Mouse (Mus musculus) heart, postnatal 0 days (tissue): ENCODE measurements around the gene Fbxo21. TPM values are rescaled to one million over a fixed set of nuclear protein-coding genes. Genes with fewer than 3 reads are reported as not detected.

Experiments
- ATAC-seq: fragments of 200-750 bp; cut with Nextera tagmentation; 2 replicates; pipeline ENCODE4 v1.8.0; 2017; ENCODE audit warnings: low read depth, moderate number of reproducible peaks, moderate library complexity; ENCODE audit not compliant: insufficient read depth
- DNase-seq: peaks from one replicate; pipeline ENCODE4 v3.0.0-alpha.2; 2016; ENCODE audit warnings: low spot score
- H3K27ac ChIP-seq: fragments of 300-500 bp; sonication (generic); 2 replicates; pipeline ENCODE4 v1.5.1; 2014; ENCODE audit warnings: low read depth, mild to moderate bottlenecking
- H3K27me3 ChIP-seq: fragments of 300-500 bp; sonication (generic); 2 replicates; pipeline ENCODE4 v1.6.1; 2014; ENCODE audit warnings: low read length, mixed read lengths; ENCODE audit not compliant: control insufficient read depth, insufficient read depth
- H3K36me3 ChIP-seq: fragments of 300-500 bp; sonication (generic); replicated peaks from 2 replicates; pipeline ENCODE4 v1.6.1; 2014; ENCODE audit warnings: low read length, mixed read lengths; ENCODE audit not compliant: control insufficient read depth, insufficient read depth
- H3K4me1 ChIP-seq: fragments of 300-500 bp; sonication (generic); 2 replicates; pipeline ENCODE4 v1.6.1; 2014; ENCODE audit warnings: antibody characterized with exemption; ENCODE audit not compliant: control insufficient read depth, insufficient read depth
- H3K4me2 ChIP-seq: fragments of 300-500 bp; sonication (generic); 2 replicates; pipeline ENCODE4 v1.6.1; 2014; ENCODE audit warnings: low read depth, mild to moderate bottlenecking, low read length, moderate library complexity
- H3K4me3 ChIP-seq: fragments of 300-500 bp; sonication (generic); 2 replicates; pipeline ENCODE4 v1.5.1; 2014; ENCODE audit warnings: low read depth, low read length
- H3K9ac ChIP-seq: fragments of 300-500 bp; sonication (generic); replicated peaks from 2 replicates; pipeline ENCODE4 v1.6.1; 2014; ENCODE audit warnings: low read depth, low read length, mixed read lengths
- H3K9me3 ChIP-seq: fragments of 300-500 bp; sonication (generic); replicated peaks from 2 replicates; pipeline ENCODE4 v1.6.1; 2016; ENCODE audit warnings: low read length; ENCODE audit not compliant: control insufficient read depth
- CTCF ChIP-seq: IDR thresholded peaks from 2 replicates; pipeline ENCODE4 v1.5.1; 2016; ENCODE audit warnings: antibody characterized with exemption, control low read depth, low read depth
- EP300 ChIP-seq: IDR thresholded peaks from 2 replicates; pipeline ENCODE4 v1.6.1; 2016; ENCODE audit warnings: antibody characterized with exemption, low read depth
- WGBS: fragments of 180-500 bp; shearing (Covaris S2); extraction: QIAGEN DNeasy Blood & Tissue Kit; methylation state at CpG from one replicate; pipeline ENCODE4 v1.1.7; 2014; 5-methylcytosine and 5-hydroxymethylcytosine counted together
- polyA plus RNA-seq: library from polyadenylated mRNA; unstranded; fragments of >200 nt; fragmentation: Nextera tagmentation; extraction: Ambion mirVana; gene quantifications from 2 replicates; pipeline ENCODE4 v1.2.1, GENCODE M21; 2015
- total RNA-seq: library from RNA; depleted of rRNA; stranded (reverse); fragments of >200 nt; gene quantifications from 2 replicates; pipeline ENCODE4 v1.2.3, GENCODE M21; 2014; ENCODE audit warnings: low replicate concordance

Gene Fbxo21
- total and polyA plus RNA-seq, 2 experiments from 2014 or later = 36.0 to 50.8 TPM

DNA sequence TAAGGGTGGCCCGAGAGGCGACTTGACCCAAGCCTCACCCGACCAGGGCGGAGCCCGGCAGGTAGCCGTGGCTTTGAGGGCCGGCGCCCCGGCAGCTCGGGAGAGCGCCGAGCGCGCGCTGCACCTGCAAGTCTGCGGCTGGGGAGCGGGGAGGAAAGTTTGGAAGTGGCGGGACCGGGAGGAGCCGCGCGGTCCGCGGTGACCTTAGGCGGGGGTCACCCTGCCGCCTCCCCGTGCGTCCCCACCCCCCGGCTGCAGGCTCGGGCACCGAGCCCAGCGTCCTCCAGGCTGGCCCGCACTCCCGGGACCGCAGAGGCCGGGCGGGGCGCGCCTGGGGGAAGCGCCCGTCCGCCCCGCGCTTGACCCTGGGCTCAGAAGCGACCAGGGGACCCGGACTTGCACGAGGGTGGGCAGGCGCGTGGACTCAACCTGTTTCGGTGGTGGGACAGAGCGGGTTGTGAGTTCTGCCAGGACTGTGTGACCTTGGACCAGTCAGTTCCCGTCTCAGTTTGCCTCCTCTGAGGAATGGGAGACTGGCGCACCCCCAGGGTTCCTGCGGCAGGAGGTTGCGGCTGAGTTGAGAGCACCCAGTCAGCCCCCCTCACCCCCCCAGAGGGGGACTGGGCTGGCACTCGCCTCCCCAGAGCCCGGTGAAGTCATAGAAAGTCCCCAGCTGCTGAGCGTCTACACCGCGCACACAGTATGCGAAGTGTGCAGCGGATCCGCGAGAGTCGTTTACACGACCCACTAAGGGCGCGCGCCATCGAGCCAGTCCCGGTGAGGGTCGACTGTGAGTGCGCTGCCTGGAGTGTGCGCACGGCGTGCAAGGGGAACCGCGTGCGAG lies 51.9 kb downstream of the Fbxo21 start:
- ATAC-seq (peak; percentile 22), DNase-seq (no peak)
- no peak for TF ChIP-seq EP300
- no peak for TF ChIP-seq CTCF
- peaks cover 17% of the 10 kb centered on the region; the same call in 1 of the 2 replicates for H3K4me1 ChIP-seq
- H3K27me3 ChIP-seq = peaks cover 37% of the 10 kb centered on the region
- H3K36me3 ChIP-seq = no peaks in the 10 kb centered on the region
- H3K27ac ChIP-seq = no peak overlapping the region
- H3K4me3 ChIP-seq = peak overlapping the region; percentile 53
- 1% methylated on average over 59 of the region's 79 CpGs for WGBS
- H3K9ac ChIP-seq = peak overlapping the region; percentile 45
- H3K9me3 ChIP-seq = no peaks in the 10 kb centered on the region
- peak overlapping the region; percentile 83 for H3K4me2 ChIP-seq

DNA sequence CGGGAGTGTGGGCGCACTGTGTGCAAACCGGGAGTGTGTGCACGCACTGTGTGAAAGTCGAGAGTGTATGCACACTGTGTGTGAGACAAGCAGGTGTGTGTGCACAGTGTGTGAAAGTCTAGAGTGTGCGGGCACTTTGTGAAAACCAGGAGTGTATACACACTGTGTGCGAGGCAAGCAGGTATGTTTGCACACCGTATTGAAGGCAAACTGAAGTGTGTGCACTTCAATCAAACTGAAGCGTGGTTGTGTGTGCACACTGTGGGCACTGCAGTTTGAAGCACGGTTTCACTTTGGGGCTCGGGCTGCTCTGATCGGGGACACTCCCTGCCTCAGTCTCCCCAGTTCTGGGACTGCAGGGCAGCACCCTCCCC lies 52.5 kb downstream of the Fbxo21 start:
- H3K36me3 ChIP-seq = no peaks in the 10 kb centered on the region
- H3K9ac ChIP-seq = no peak overlapping the region
- peak overlapping the region; percentile 83 for H3K4me2 ChIP-seq
- no peak for DNase-seq
- no peak overlapping the region for H3K27ac ChIP-seq
- H3K4me3 ChIP-seq = peak overlapping the region; percentile 53
- peaks cover 17% of the 10 kb centered on the region; the same call in 1 of the 2 replicates for H3K4me1 ChIP-seq
- TF ChIP-seq CTCF (no peak), EP300 (no peak)
- H3K9me3 ChIP-seq = no peaks in the 10 kb centered on the region
- ATAC-seq = 0 out of 2 replicates have a peak, but pooled peaks have one; percentile 4
- peaks cover 37% of the 10 kb centered on the region for H3K27me3 ChIP-seq
- 4% methylated on average over 12 of the region's 12 CpGs for WGBS

DNA sequence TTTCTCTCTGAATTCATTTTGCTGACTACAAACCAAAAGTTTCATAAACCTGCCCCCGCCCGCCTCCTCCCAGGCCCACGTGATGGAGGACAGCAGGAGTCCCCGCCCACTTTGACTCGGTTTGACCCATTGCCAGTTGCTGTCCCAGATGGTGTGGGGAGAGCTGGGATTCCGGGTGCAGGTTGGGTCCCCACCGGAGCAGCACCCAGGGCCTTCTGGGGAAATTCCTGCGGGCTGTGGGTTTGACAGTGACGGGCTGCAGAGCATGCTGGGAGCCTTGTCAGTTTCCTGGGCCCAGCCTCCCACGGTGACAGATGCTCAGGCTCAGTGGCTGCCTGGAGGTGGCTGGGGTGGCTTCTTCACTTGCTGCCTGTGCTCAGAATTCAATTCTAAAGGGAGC lies 52.9 kb downstream of the Fbxo21 start:
- DNase-seq = no peak
- no peak overlapping the region for H3K9ac ChIP-seq
- 2% methylated on average over 10 of the region's 10 CpGs for WGBS
- no peak overlapping the region for H3K27ac ChIP-seq
- ATAC-seq = no peak
- TF ChIP-seq CTCF = no peak
- no peak for TF ChIP-seq EP300
- H3K27me3 ChIP-seq = peaks cover 37% of the 10 kb centered on the region
- no peaks in the 10 kb centered on the region for H3K9me3 ChIP-seq
- H3K4me1 ChIP-seq = peaks cover 17% of the 10 kb centered on the region; the same call in 1 of the 2 replicates
- H3K36me3 ChIP-seq = no peaks in the 10 kb centered on the region
- peak overlapping the region; percentile 53 for H3K4me3 ChIP-seq
- peak overlapping the region; percentile 83 for H3K4me2 ChIP-seq

DNA sequence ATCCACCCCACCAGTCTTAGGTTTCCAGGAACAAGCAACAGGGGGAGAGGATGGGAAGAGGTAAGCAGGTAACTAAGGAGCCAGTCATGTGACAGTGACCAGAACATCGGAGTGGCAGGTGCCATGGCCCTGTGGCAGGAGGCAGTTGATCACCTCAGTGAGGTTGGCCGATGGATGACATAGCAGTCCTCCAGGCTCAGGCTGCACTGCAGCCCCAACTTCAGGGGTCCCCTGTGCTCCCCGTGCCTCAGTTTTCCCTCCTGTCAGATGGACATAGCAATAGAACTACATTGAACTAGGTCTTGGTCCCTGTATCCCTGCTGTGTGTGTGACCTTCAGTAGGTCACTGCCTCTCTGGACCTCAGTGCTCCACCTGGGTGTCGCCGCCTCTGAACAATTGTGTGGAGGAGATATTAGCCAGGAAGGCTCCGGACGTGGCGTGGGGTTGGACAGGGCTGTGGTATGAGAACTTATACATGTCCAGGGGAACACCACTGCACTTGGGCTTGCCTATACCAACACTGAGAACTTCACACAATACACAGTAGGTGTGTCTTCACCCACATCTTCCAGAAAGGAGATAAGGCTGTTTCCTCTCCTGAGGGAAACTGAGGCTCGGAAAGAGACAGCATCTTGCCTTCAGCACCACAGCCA lies 53.6 kb downstream of the Fbxo21 start:
- Histone ChIP-seq H3K36me3 (no peaks in the 10 kb centered on the region), H3K4me3 (no peak overlapping the region), H3K9ac (no peak overlapping the region), H3K9me3 (peaks cover 3% of the 10 kb centered on the region; the same call in 1 of the 2 replicates), H3K4me1 (peaks cover 17% of the 10 kb centered on the region; the same call in 1 of the 2 replicates), H3K27me3 (peaks cover 37% of the 10 kb centered on the region), H3K27ac (no peak overlapping the region), H3K4me2 (no peak overlapping the region)
- DNase-seq (no peak), ATAC-seq (no peak)
- TF ChIP-seq CTCF (no peak), EP300 (no peak)
- WGBS = 84% methylated on average over 9 of the region's 9 CpGs

DNA sequence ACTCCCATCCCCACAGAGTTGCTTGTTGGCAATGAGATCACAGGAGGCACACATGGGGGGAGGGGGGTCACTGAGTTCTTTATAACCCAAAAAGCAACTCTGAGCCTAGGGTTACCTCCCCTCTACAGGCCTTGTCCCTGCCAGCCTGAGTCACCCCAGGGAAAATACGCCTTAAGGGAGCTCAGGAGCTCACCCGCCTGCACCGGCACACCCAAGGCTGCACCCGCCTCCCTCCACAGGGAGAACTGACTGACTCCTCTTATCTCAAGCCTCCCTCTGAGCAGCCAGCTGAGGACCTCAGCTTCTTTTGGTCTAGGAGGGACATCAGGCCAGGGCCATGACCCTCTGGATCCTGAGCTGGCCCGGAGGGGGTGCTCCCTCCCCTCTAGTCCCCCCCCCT lies 54.5 kb downstream of the Fbxo21 start:
- Histone ChIP-seq H3K4me1 (peaks cover 17% of the 10 kb centered on the region; the same call in 1 of the 2 replicates), H3K9ac (no peak overlapping the region), H3K9me3 (peaks cover 5% of the 10 kb centered on the region; the same call in 1 of the 2 replicates), H3K27me3 (peaks cover 33% of the 10 kb centered on the region), H3K36me3 (no peaks in the 10 kb centered on the region), H3K27ac (no peak overlapping the region), H3K4me3 (no peak overlapping the region), H3K4me2 (no peak overlapping the region)
- 45% methylated on average over 5 of the region's 5 CpGs for WGBS
- no peak for TF ChIP-seq CTCF
- no peak for TF ChIP-seq EP300
- DNase-seq (no peak), ATAC-seq (no peak)
